In genomic region chr3:60579880-60580279, GRCm38 (mm10) we compare ENCODE assay signal across 30 mouse cellular contexts.
DNase-seq lines count a peak whose midpoint lies in the region; ATAC-seq and TF ChIP-seq lines count a peak whose summit lies in the region.
"Had no signal": no experiment of that assay in that cellular context is flagged by ENCODE, and none has a peak within 500 bp of the region (broad histone marks: within the 10 kb centered on the region; RNA-seq: fewer than 3 reads in every experiment).

No protein-coding gene starts in this region.

- ATAC-seq in common myeloid progenitor, adult 5-6 weeks (replicated peaks; ENCODE audit: low read depth, poor library complexity, severe bottlenecking), result peak; percentile 34
- ATAC-seq in forebrain, embryonic 12.5 days (ENCODE audit: low FRiP score), result no peak
- ATAC-seq: forebrain, embryonic 13.5 days; inflammation-experienced regulatory T-cells, adult 6 months; midbrain, embryonic 15.5 days had no signal

- intact Hi-C loops in heart, postnatal 14 days (cut with DNase I), result loop anchor here (5.0 kb wide), 2 partner anchors 53 to 78 kb away; no protein-coding TSS in a partner anchor
- intact Hi-C loops in left cerebral cortex, adult 2 months (cut with DNase I), result no loop called here
- intact Hi-C loops in left cerebral cortex, postnatal 10 days (cut with DNase I), result no loop called here

- no peak overlapping the region for H3K4me2 ChIP-seq in forebrain, embryonic 12.5 days
- H3K4me2 ChIP-seq: embryonic facial prominence, embryonic 15.5 days; forebrain, embryonic 13.5 days; hindbrain, embryonic 15.5 days; limb, embryonic 12.5 days; midbrain, embryonic 15.5 days; neural tube, embryonic 15.5 days had no signal

- no peak for TF ChIP-seq RAD21 in MEL (IDR thresholded peaks at IDR 0.05; ENCODE audit: low read depth, low read length)

- peaks cover 18 to 29% of the 10 kb centered on the region in 2 experiments for H3K4me1 ChIP-seq in MEL (ENCODE audit: control insufficient read depth in 1 of 2, insufficient read depth in 2 of 2, low read length in 2 of 2)
- peaks cover 13% of the 10 kb centered on the region for H3K4me1 ChIP-seq in forebrain, embryonic 12.5 days

- peak; percentile 90 for DNase-seq in heart, adult 11 months
- no peak for DNase-seq in heart, postnatal 14 days
- no peak for DNase-seq in left cerebral cortex, adult 2 months (ENCODE audit: extremely low spot score in 1 of 2, low spot score in 2 of 2)
- DNase-seq in left cerebral cortex, postnatal 10 days (ENCODE audit: extremely low spot score in 1 of 2, low spot score in 2 of 2), result no peak
- DNase-seq in MEL (ENCODE audit: low read depth, low spot score), result no peak
- DNase-seq in cerebellum, adult 8-10 months, result no peak
- DNase-seq: cerebellum, adult 11 months; cerebellum, postnatal 10 days; gastrocnemius, postnatal 14 days; kidney, adult 2 months; kidney, postnatal 4 days; layer of hippocampus, adult 9-11 months; lung, postnatal 4 days; retina, postnatal 1 day; right cerebral cortex, postnatal 14 days; thymus, postnatal 4 days had no signal

- H3K9ac ChIP-seq in MEL (ENCODE audit: control insufficient read depth, low read depth, low read length, poor library complexity, severe bottlenecking), result no peak overlapping the region
- no peak overlapping the region for H3K9ac ChIP-seq in forebrain, embryonic 12.5 days
- H3K9ac ChIP-seq: embryonic facial prominence, embryonic 15.5 days; forebrain, embryonic 13.5 days; hindbrain, embryonic 15.5 days; limb, embryonic 12.5 days; liver, embryonic 14.5 days; midbrain, embryonic 15.5 days; neural tube, embryonic 15.5 days had no signal

- H3K27me3 ChIP-seq in MEL (ENCODE audit: control insufficient read depth in 1 of 2, insufficient read depth in 2 of 2, low read length in 2 of 2), result no peaks in the 10 kb centered on the region
- H3K27me3 ChIP-seq in forebrain, embryonic 12.5 days, result no peaks in the 10 kb centered on the region
- H3K27me3 ChIP-seq: embryonic facial prominence, embryonic 15.5 days; forebrain, embryonic 13.5 days; hindbrain, embryonic 15.5 days; limb, embryonic 12.5 days; midbrain, embryonic 15.5 days; neural tube, embryonic 15.5 days had no signal

- 0 out of 2 replicates have a peak overlapping the region, but pooled peaks have one; percentile 51 for H3K27ac ChIP-seq in left cerebral cortex, adult 2 months
- peak overlapping the region; percentile 19 for H3K27ac ChIP-seq in MEL (ENCODE audit: control insufficient read depth, low read depth, low read length)
- H3K27ac ChIP-seq in forebrain, embryonic 12.5 days, result no peak overlapping the region
- H3K27ac ChIP-seq: embryonic facial prominence, embryonic 15.5 days; forebrain, embryonic 13.5 days; hindbrain, embryonic 10.5 days; hindbrain, embryonic 15.5 days; kidney, postnatal 0 days; limb, embryonic 12.5 days; liver, embryonic 14.5 days; midbrain, embryonic 10.5 days; midbrain, embryonic 15.5 days; neural tube, embryonic 15.5 days had no signal

- TF ChIP-seq EP300 in MEL (IDR thresholded peaks at IDR 0.05; ENCODE audit: low read depth in 1 of 2, low read length in 2 of 2), result no peak

- H3K79me2 ChIP-seq in MEL (ENCODE audit: control insufficient read depth, insufficient read depth, low read length, poor library complexity), result peaks cover 45% of the 10 kb centered on the region

- no peak overlapping the region for H3K4me3 ChIP-seq in left cerebral cortex, adult 2 months
- H3K4me3 ChIP-seq in MEL (ENCODE audit: control insufficient read depth in 1 of 2, insufficient read depth in 1 of 2, low read depth in 2 of 2, low read length in 2 of 2), result no peak overlapping the region
- no peak overlapping the region for H3K4me3 ChIP-seq in forebrain, embryonic 12.5 days (replicated peaks)
- H3K4me3 ChIP-seq: embryonic facial prominence, embryonic 10.5 days; embryonic facial prominence, embryonic 15.5 days; forebrain, embryonic 13.5 days; hindbrain, embryonic 10.5 days; hindbrain, embryonic 15.5 days; limb, embryonic 12.5 days; midbrain, embryonic 10.5 days; midbrain, embryonic 15.5 days; neural tube, embryonic 15.5 days had no signal

- H3K36me3 ChIP-seq in MEL (ENCODE audit: control insufficient read depth in 1 of 2, insufficient read depth in 2 of 2, low read length in 2 of 2), result peaks cover 3 to 55% of the 10 kb centered on the region in 2 experiments
- H3K36me3 ChIP-seq in forebrain, embryonic 12.5 days (replicated peaks), result no peaks in the 10 kb centered on the region
- H3K36me3 ChIP-seq: embryonic facial prominence, embryonic 10.5 days; embryonic facial prominence, embryonic 15.5 days; hindbrain, embryonic 10.5 days; hindbrain, embryonic 15.5 days; limb, embryonic 12.5 days; midbrain, embryonic 10.5 days; midbrain, embryonic 15.5 days; neural tube, embryonic 15.5 days had no signal

- no peaks in the 10 kb centered on the region for H3K9me3 ChIP-seq in MEL (replicated peaks; ENCODE audit: insufficient read depth, low read length)
- H3K9me3 ChIP-seq in forebrain, embryonic 12.5 days, result no peaks in the 10 kb centered on the region
- H3K9me3 ChIP-seq: embryonic facial prominence, embryonic 10.5 days; embryonic facial prominence, embryonic 15.5 days; forebrain, embryonic 13.5 days; hindbrain, embryonic 10.5 days; hindbrain, embryonic 15.5 days; limb, embryonic 12.5 days; midbrain, embryonic 10.5 days; midbrain, embryonic 15.5 days; neural tube, embryonic 15.5 days had no signal

- no peak for TF ChIP-seq POLR2A in MEL (IDR thresholded peaks at IDR 0.05; ENCODE audit: control insufficient read depth in 1 of 2, insufficient read depth in 1 of 2, low read depth in 1 of 2, low read length in 2 of 2, poor library complexity in 1 of 2)

- no peak for TF ChIP-seq CTCF in left cerebral cortex, adult 2 months (IDR thresholded peaks at IDR 0.05)
- no peak for TF ChIP-seq CTCF in MEL (IDR thresholded peaks at IDR 0.05 in 2 of 3, conservative IDR thresholded peaks at IDR 0.05 in 1 of 3; ENCODE audit: control insufficient read depth in 1 of 3, insufficient read depth in 1 of 3, low read depth in 2 of 3, low read length in 3 of 3, poor library complexity in 1 of 3, severe bottlenecking in 1 of 3)

- 93% methylated on average over 4 of the region's 4 CpGs for WGBS in forebrain, embryonic 12.5 days

TF ChIP-seq in MEL, 35 proteins besides CTCF, POLR2A, EP300 and RAD21:
- TF ChIP-seq HCFC1 (IDR thresholded peaks at IDR 0.05; ENCODE audit: low read depth, low read length), result no peak
- TF ChIP-seq ZC3H11A (IDR thresholded peaks at IDR 0.05; ENCODE audit: low read depth, low read length), result no peak
- no peak for TF ChIP-seq MYB (IDR thresholded peaks at IDR 0.05; ENCODE audit: low read depth, low read length)
- no peak for TF ChIP-seq TBP (IDR thresholded peaks at IDR 0.05; ENCODE audit: low read depth, low read length)
- no peak for TF ChIP-seq ETS1 (IDR thresholded peaks at IDR 0.05; ENCODE audit: low read depth, low read length)
